ENCODE assay signal across 8 mouse cellular contexts in genomic region chr2:90846597-90846954, GRCm38 (mm10). TPM values are rescaled to one million over a fixed set of nuclear protein-coding genes. Genes with fewer than 3 reads are reported as not detected.
DNase-seq lines count a peak whose midpoint lies in the region; ATAC-seq and TF ChIP-seq lines count a peak whose summit lies in the region.

No protein-coding gene starts in this region.

- peak overlapping the region; percentile 87 for H3K4me3 ChIP-seq in intestine, embryonic 15.5 days (replicated peaks)
- H3K4me3 ChIP-seq in myocyte = peak overlapping the region; percentile 90

- H3K27me3 ChIP-seq in intestine, embryonic 15.5 days (replicated peaks) = no peaks in the 10 kb centered on the region
- no peaks in the 10 kb centered on the region for H3K27me3 ChIP-seq in myocyte (ENCODE audit: control insufficient read depth, insufficient read depth, insufficient read length)

- WGBS in intestine, embryonic 15.5 days = 1% methylated on average over 8 of the region's 8 CpGs

- peak overlapping the region; percentile 51 for H3ac ChIP-seq in myocyte (ENCODE audit: control insufficient read depth, insufficient read length)

- H3K4me1 ChIP-seq in intestine, embryonic 15.5 days (replicated peaks) = no peaks in the 10 kb centered on the region

- H3K36me3 ChIP-seq in intestine, embryonic 15.5 days = peaks cover 8% of the 10 kb centered on the region; the same call in 1 of the 2 replicates
- H3K36me3 ChIP-seq in myocyte (ENCODE audit: control insufficient read depth, insufficient read depth) = peaks cover 13% of the 10 kb centered on the region

- H3K27ac ChIP-seq in intestine, embryonic 15.5 days = peak overlapping the region; percentile 61

- peak overlapping the region; percentile 33 for H3K9ac ChIP-seq in intestine, embryonic 15.5 days

- peak; percentile 6 for DNase-seq in adrenal gland, postnatal 25 days
- DNase-seq in adrenal gland, adult 8-10 months = no peak
- peak; percentile 26 for DNase-seq in right cerebral cortex, postnatal 4 days
- DNase-seq in right cerebral cortex, postnatal 25 days = no peak
- no peak for DNase-seq in urinary bladder, postnatal 10 days (ENCODE audit: low spot score)
- DNase-seq in embryo, embryonic 10 days (ENCODE audit: low spot score) = no peak

- ATAC-seq in intestine, embryonic 15.5 days = peak; percentile 36

- no peak for TF ChIP-seq POLR2A in myocyte (IDR thresholded peaks at IDR 0.05; ENCODE audit: insufficient read length, low read depth)

- peaks cover 41% of the 10 kb centered on the region for H3K79me2 ChIP-seq in myocyte (ENCODE audit: control insufficient read depth, insufficient read depth)

- H3K4me2 ChIP-seq in intestine, embryonic 15.5 days (replicated peaks) = peak overlapping the region; percentile 68
- peak overlapping the region; percentile 94 for H3K4me2 ChIP-seq in myocyte (ENCODE audit: low read depth)

- no peaks in the 10 kb centered on the region for H3K9me3 ChIP-seq in intestine, embryonic 15.5 days

TF ChIP-seq in myocyte, 11 proteins besides CTCF, POLR2A, EP300 and RAD21:
- TF ChIP-seq SRF (IDR thresholded peaks at IDR 0.05; ENCODE audit: control insufficient read depth, insufficient read length, low read depth) (no peak), TCF3 (IDR thresholded peaks at IDR 0.05; ENCODE audit: insufficient read length, low read depth) (no peak), CEBPB (IDR thresholded peaks at IDR 0.05; ENCODE audit: insufficient read depth, poor library complexity, severe bottlenecking) (no peak), REST (IDR thresholded peaks at IDR 0.05; ENCODE audit: insufficient read depth, insufficient read length) (no peak), TCF12 (IDR thresholded peaks at IDR 0.05; ENCODE audit: insufficient read depth, poor library complexity, severe bottlenecking) (no peak), POLR2AphosphoS2 (IDR thresholded peaks at IDR 0.05; ENCODE audit: insufficient read length, low read depth) (no peak), MAX (IDR thresholded peaks at IDR 0.05; ENCODE audit: low read depth) (no peak), MYOD1 (IDR thresholded peaks at IDR 0.05; ENCODE audit: control insufficient read depth in 1 of 3, insufficient read length in 2 of 3, low read depth in 2 of 3) (no peak), MYOG (IDR thresholded peaks at IDR 0.05; ENCODE audit: control insufficient read depth in 1 of 3, insufficient read depth in 1 of 3, insufficient read length in 2 of 3, low read depth in 2 of 3) (no peak), USF1 (IDR thresholded peaks at IDR 0.05; ENCODE audit: low read depth) (no peak), E2F4 (IDR thresholded peaks at IDR 0.05; ENCODE audit: insufficient read depth) (no peak)

RNA-seq across cellular contexts. Expression of gene Mtch2, which starts 0.4 kb away (rescaled TPM):
- total RNA-seq in adrenal gland, postnatal 25 days (2021) = 248 and 259 TPM in 2 replicates
- total RNA-seq in adrenal gland, adult 8-10 months (2022) = 100 to 1,000 TPM; 136 to 235 (median 166) TPM
- polyA plus RNA-seq in intestine, embryonic 15.5 days (2015; fragmentation: Nextera tagmentation; extraction: Ambion mirVana) = 332 and 357 TPM in 2 replicates
- polyA plus RNA-seq in myocyte (2012; fragmentation: generic; extraction: Trizol) = 170 TPM

RNA-seq across cellular contexts. Expression of gene C1qtnf4, which starts 39.1 kb away (rescaled TPM):
- total RNA-seq in adrenal gland, postnatal 25 days (2021) = 1.00 and 1.9 TPM in 2 replicates
- total RNA-seq in adrenal gland, adult 8-10 months (2022) = 1 to 10 TPM; 1.6 to 3.5 (median 2.8) TPM
- 6.9 and 8.8 TPM in 2 replicates for polyA plus RNA-seq in intestine, embryonic 15.5 days (2015; fragmentation: Nextera tagmentation; extraction: Ambion mirVana)
- 0.04 TPM for polyA plus RNA-seq in myocyte (2012; fragmentation: generic; extraction: Trizol)

RNA-seq across cellular contexts. Expression of gene Kbtbd4, which starts 58.0 kb away (rescaled TPM):
- total RNA-seq in adrenal gland, postnatal 25 days (2021) = 30.9 and 36.0 TPM in 2 replicates
- 10 to 100 TPM; 41.4 to 48.0 (median 45.2) TPM for total RNA-seq in adrenal gland, adult 8-10 months (2022)
- 27.8 and 29.8 TPM in 2 replicates for polyA plus RNA-seq in intestine, embryonic 15.5 days (2015; fragmentation: Nextera tagmentation; extraction: Ambion mirVana)
- polyA plus RNA-seq in myocyte (2012; fragmentation: generic; extraction: Trizol) = 11.9 TPM

RNA-seq across cellular contexts. Expression of gene Ndufs3, which starts 58.1 kb away (rescaled TPM):
- total RNA-seq in adrenal gland, postnatal 25 days (2021) = 313 and 358 TPM in 2 replicates
- 100 to 1,000 TPM; 308 to 467 (median 370) TPM for total RNA-seq in adrenal gland, adult 8-10 months (2022)
- polyA plus RNA-seq in intestine, embryonic 15.5 days (2015; fragmentation: Nextera tagmentation; extraction: Ambion mirVana) = 276 and 282 TPM in 2 replicates
- polyA plus RNA-seq in myocyte (2012; fragmentation: generic; extraction: Trizol) = 268 TPM

Comparison
In these comparisons a context has a peak if more than half of its experiments do, and no peak if none do; other contexts are left out.
1. DNase-seq: peak in adrenal gland, postnatal 25 days (single experiment) and right cerebral cortex, postnatal 4 days (single experiment); none in adrenal gland, adult 8-10 months (single experiment), right cerebral cortex, postnatal 25 days (single experiment), urinary bladder, postnatal 10 days (single experiment) and embryo, embryonic 10 days (single experiment).